Mouse (Mus musculus): ENCODE measurements around the gene Cdk13.

GRCm38 (mm10) chr13:17702311-17702710, 102.6 kb downstream of the Cdk13 start:
- no peak for TF ChIP-seq POLR2A (IDR thresholded peaks at IDR 0.05; ENCODE audit: borderline replicate concordance, insufficient read depth, low read length)
- TF ChIP-seq CTCF (IDR thresholded peaks at IDR 0.05; ENCODE audit: borderline replicate concordance, insufficient read depth, low read depth, low read length) = no peak

Measured in cerebellum, adult 2 months (tissue).